Mouse (Mus musculus): ENCODE data around the gene 5530400C23Rik. TPM values are rescaled to one million over a fixed set of nuclear protein-coding genes. Genes with fewer than 3 reads are reported as not detected.

The 5530400C23Rik gene
- 0.82 TPM for polyA plus RNA-seq (2017; shearing (Covaris generic))

DNA sequence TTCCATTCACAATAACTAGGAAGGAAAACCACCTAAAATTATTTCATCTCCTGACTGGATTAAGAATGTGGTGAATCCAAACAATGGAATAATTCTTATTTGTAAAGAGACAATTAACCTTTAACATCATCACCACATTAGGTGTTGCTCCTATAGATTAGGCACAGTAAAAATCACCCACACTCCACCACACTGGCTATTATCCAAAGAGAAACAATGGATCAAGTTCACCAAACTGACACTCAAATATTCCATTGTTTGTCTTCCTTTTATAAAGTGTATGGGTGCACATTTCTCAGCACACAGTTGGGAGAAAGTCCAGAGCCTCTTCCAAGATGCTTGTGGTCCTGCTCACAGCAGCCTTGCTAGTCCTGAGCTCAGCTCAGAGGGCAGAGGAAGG, at the start of gene 5530400C23Rik:
Gene 5530400C23Rik (plus strand): TSS at position 301 of the 400 bp plus-strand sequence.

Other genes with a start within 250 kb of the 5530400C23Rik start
- gene Tas2r140, start 236.4 kb upstream of the 5530400C23Rik start, polyA plus RNA-seq (2017; shearing (Covaris generic)) = not detected
- gene Smim10l1, start 187.3 kb upstream of the 5530400C23Rik start, polyA plus RNA-seq (2017; shearing (Covaris generic)) = 32.5 TPM

All from effector memory CD4-positive, alpha-beta T cell, adult 7 months (primary cell).